Mouse (Mus musculus): ENCODE results near the gene Rarres2.
"Not testable (repeated sequence)": the region's sequence is repeated elsewhere in the genome, so short reads cannot be mapped to it uniquely, and the experiment has no call there.

Rarres2 gene

GRCm38 (mm10) chr6:48545251-48545650 lies 27.3 kb downstream of the Rarres2 start:
- intact Hi-C loops (cut with DNase I), result loop anchor here (5.0 kb wide), 1 partner anchor 52 kb away; no protein-coding TSS in a partner anchor

DNA sequence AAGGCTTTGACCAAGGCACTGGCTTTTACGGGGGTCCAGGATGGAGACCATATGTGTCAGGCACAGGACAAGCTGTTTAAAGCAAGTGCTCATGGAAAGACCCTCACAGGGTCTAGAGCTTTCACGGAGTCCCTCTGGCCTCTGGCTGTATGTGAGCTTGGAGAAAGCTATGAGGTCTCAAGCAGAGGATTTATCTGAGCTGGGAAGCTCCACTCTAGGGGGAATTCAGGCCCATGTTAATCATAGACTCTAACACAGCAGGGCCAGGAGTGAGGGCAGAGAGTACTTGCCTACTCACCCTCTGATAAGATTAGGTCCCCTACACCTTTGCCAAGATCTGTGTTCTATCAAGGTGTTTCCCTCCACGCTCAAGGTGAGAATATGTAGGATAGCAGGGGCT lies 30.0 kb downstream of the Rarres2 start:
- intact Hi-C loops (cut with DNase I), result no loop called here

GRCm38 (mm10) chr6:48541560-48542450 lies 30.8 kb downstream of the Rarres2 start:
- intact Hi-C loops (cut with DNase I), result no loop called here

DNA sequence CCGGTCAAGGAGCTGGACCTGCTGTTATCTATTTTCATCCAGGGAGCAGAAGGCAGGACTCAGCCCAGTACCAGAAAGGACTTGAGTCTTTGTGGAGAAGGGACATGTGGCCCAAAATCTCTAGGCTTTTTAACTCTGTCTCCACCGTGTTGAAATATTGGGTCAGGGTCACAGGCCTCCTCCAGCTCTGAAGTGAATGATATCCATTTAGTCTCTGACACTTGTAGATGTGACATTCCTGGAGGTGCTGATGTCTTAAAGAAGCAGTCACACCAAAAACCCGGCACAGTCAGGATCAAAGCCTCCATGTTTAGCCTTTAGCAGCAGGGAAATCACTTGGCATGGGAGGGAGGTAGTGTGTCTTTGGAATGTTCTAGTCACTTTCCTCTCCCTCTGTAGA lies 31.9 kb downstream of the Rarres2 start:
- intact Hi-C loops (cut with DNase I), result no loop called here

- intact Hi-C loops (cut with DNase I), result loop anchor here (2.0 to 10.0 kb wide), 2 partner anchors 105 to 365 kb away; no protein-coding TSS in a partner anchor
These were observed 32.7 kb downstream of the Rarres2 start for GRCm38 (mm10) chr6:48539860-48540259.

- intact Hi-C loops (cut with DNase I), result loop anchor here (2.0 to 10.0 kb wide), 2 partner anchors 106 to 364 kb away; no protein-coding TSS in a partner anchor
These were observed 33.5 kb downstream of the Rarres2 start for GRCm38 (mm10) chr6:48538841-48539737.

- intact Hi-C loops (cut with DNase I), result loop anchor here (10.0 kb wide), 1 partner anchor 363 kb away; no protein-coding TSS in a partner anchor
These were observed 35.3 kb downstream of the Rarres2 start, which contains the start of gene Atp6v0e2 for GRCm38 (mm10) chr6:48537105-48537954. Atp6v0e2 (plus strand) TSS chr6:48537615.

DNA sequence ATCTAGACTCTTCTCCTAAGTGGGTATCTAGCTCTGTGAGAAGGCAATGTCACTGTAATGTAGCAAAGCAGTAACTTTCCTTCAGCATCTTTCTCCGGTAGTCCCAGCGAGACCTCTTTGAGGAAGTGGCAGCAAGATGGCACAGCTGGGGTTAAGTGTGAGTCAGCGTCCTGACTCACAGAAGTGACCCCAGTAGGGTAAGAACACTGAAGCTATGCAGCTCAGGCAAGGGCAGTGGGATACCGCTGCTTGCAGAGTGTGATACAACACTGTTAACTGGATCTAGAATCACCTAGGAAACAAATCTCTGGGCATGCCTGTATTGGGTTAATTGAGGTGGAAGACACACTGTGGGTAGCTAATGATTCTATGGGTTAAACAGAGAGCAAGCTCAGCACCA lies 36.5 kb downstream of the Rarres2 start:
- intact Hi-C loops (cut with DNase I), result loop anchor here (10.0 kb wide), 1 partner anchor 361 kb away; no protein-coding TSS in a partner anchor

DNA sequence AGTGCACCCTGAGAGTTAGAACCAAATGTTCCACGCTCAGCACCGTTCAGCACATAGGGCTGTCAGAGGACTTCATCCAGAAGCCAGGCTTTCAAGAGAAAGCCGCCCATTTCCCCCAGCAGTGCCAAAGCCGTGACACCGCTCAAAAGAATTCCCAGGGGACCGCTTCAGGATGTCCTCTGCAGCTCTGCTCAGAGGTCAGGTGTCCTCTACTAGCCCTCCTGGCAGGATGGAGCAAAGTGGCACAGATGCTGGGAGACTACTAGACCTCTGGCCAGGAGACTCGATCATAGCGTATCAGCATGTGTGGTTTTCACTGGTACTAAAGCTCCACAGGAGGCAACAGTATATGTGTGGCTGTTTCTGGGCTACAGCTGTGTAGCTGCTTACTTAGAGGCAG lies 37.7 kb downstream of the Rarres2 start:
- intact Hi-C loops (cut with DNase I), result loop anchor here (10.0 kb wide), 1 partner anchor 360 kb away; no protein-coding TSS in a partner anchor

DNA sequence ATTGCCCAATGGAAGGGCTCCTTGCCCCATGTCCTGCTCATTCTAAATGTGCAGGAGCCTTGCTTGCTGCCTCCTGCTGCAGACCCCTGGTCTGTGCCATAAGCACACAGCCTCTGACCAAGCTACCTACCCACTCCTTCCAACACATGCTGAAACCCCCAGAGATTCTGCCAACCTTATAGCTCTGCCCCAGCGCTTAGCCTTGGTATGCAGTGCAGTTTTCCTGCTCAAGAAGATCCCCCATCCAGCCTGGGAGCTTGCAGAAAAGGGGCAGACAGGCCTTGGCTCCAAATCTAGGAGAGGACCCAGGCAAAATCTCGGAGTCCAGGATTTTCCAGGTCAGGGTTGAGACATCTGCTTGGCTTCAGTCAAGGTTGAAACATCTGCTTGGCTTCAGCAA lies 39.1 kb downstream of the Rarres2 start:
- intact Hi-C loops (cut with DNase I), result loop anchor here (10.0 kb wide), 1 partner anchor 359 kb away; no protein-coding TSS in a partner anchor

GRCm38 (mm10) chr6:48530862-48531261 lies 41.7 kb downstream of the Rarres2 start:
- intact Hi-C loops (cut with DNase I), result loop anchor here (10.0 kb wide), 1 partner anchor 356 kb away; no protein-coding TSS in a partner anchor

GRCm38 (mm10) chr6:48529871-48530440 lies 42.6 kb downstream of the Rarres2 start:
- intact Hi-C loops (cut with DNase I), result loop anchor here (10.0 kb wide), 1 partner anchor 355 kb away; no protein-coding TSS in a partner anchor

DNA sequence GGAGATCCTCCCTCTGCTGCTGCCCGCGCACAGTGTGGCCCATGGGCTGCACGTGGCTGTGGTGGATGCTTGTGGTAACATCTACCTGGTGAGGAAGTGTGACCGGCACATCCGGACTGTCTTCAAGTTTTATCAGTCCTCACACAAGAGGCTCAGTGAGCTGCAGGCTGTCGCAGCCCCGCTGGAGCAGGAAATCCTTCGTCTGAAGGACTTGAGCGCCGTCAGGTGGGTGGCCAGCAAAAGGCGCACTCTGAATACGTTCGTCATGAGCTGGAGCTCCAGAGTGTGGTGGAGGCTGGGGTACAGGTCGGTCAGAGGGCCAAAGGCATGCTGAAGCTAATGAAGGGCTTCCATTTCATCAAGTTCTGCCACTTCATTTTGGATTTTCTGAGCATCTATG lies 43.3 kb downstream of the Rarres2 start:
- intact Hi-C loops (cut with DNase I), result no loop called here

DNA sequence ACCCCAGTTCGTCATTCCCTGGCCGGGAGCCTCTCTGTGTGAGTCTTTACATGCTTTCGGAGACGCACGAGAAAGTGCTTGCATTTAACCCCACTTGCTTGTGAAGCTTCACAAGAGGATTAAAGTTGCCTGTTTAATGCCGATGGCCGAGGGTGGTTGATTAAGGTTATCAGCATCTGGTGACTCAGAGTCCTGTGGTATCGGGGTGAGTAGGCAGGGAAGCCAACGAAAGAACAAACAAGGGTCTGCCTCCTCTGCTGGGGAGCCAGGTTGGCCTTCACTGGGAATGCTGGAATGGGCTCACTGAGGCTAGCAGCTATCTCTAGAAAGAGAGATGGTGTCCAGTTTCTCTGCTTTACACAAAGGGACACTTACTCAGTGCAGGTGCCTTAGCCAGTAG lies 44.7 kb downstream of the Rarres2 start:
- intact Hi-C loops (cut with DNase I), result no loop called here

GRCm38 (mm10) chr6:48524882-48525281 lies 47.7 kb downstream of the Rarres2 start:
- intact Hi-C loops (cut with DNase I), result not testable (repeated sequence)
